Mouse (Mus musculus): ENCODE measurements around the gene Pus10.
"Not testable (repeated sequence)": the region's sequence is repeated elsewhere in the genome, so short reads cannot be mapped to it uniquely, and the experiment has no call there.

Gene Pus10

DNA sequence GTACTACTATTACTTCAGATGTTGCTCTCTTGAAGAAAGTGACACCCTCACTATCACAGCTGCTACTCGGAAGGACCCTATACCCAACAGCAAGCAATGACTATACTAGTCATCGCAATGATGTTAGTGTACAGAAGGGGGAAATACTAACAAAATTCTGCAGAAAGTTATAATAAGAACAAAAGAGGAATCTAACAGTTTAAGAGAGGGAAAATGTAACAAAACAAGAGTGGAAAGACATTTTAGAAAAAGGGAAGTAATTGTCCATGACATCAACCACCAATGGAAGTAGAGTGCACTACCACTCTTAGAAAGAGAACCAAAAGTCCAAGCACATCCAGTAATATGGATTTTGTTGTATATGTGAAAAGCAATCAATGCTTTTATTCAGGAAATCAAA lies 97.2 kb downstream of the Pus10 start:
- no peak for DNase-seq (ENCODE audit: low read depth, low spot score)

DNA sequence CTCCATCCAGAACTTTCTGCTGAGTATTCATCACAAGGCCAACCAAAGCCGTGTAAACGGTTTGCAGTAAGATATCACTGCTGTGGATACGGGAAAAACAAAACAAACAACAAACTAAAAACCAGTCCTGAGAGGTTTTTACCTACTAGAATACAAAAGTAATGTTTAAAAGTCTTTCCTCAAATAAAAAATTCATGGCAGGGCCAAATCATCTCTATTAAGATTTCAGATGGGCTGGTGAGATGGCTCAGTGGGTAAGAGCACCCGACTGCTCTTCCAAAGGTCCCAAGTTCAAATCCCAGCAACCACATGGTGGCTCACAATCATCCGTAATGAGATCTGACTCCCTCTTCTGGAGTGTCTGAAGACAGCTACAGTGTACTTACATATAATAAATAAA lies 101.9 kb downstream of the Pus10 start:
- not testable (repeated sequence) for DNase-seq (ENCODE audit: low read depth, low spot score)

DNA sequence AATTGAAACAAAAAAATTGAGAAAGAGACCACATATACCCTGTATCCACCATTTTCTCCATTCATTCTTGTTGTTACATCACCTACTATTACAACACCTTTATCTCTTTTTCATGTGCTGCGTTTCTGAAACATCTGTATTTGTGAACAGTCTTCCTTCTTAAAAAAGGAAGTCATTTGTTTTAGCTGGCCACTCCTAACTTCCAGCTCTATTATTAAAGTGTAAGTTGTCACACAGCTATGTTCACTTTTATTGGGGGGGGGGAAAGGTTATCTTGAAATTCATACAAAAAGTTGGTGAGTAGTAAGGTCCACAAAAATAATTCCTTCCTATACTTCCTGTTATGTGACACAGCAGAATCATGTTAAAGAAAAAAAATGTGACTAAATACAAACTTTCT lies 102.5 kb downstream of the Pus10 start:
- no peak for DNase-seq (ENCODE audit: low read depth, low spot score)

DNA sequence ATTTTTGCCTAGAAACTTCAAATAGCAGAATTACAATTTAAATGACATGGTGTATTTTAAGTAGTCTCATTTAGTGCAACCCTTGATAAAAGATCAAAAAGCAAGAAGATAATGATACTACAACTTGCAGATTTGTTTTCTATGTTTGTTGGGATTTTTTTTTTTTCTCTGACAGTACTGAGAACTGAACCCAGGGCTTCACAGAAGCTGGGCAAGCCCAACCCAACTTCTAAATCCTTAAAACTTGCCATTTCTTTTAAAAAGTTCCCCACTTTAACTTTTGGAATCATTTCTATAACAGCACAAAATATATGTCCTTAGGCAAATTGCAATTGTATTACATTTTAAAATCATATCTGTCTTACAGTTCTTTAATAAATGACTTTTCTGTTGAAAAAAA lies 103.6 kb downstream of the Pus10 start:
- no peak for DNase-seq (ENCODE audit: low read depth, low spot score)

DNA sequence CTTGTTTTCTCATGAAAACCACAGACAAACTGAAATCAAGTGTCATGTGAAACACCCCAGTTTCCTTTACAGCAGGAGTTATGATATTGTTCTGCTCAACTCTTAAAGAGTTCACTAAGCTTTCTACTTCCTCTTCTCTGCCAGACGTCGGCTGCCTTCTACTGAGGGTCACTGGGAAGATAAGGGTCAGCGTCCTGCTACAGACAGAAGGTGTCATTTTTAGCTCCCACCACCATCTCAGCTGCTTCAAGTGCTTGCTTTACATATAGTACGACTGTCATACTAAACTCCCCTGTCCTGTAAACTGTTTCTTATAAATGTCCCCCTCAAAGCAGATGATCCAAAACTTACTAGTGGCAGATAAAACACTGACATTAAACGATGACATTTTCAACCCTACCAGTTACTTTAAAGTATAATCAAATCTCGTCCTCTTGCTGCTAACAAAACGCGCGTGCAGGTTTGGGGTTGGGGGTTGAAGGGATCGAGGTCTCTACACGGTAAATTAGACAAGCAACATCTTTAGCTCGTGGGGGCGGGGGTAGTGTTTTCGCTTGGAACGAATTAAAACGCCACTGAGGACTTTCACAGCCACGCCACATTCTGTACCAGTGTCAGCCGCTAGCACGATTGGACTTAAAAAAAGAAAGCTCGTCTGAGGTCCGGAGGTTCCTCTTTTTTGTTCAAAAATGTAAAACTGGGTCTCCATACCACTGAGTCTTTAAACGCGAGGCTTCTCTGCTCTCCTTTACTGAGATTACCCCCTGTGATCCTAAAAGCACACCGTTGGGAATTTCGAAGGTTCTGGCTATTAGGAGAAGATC lies 104.4 kb downstream of the Pus10 start:
- peak; percentile 8 for DNase-seq (ENCODE audit: low read depth, low spot score)

DNA sequence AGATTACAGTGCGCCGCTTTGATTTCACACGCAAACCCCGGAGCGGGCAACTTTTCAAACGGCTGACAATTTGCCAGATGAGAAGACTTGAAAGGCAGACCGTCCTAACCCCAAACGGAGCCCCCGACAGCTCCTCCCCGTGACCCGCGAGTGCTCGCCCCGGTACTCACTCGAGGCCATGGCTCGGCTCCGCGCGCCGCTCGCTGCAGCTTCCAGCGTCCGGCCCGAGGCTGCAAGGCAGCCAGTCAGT lies 105.0 kb downstream of the Pus10 start:
- no peak for DNase-seq (ENCODE audit: low read depth, low spot score)

DNA sequence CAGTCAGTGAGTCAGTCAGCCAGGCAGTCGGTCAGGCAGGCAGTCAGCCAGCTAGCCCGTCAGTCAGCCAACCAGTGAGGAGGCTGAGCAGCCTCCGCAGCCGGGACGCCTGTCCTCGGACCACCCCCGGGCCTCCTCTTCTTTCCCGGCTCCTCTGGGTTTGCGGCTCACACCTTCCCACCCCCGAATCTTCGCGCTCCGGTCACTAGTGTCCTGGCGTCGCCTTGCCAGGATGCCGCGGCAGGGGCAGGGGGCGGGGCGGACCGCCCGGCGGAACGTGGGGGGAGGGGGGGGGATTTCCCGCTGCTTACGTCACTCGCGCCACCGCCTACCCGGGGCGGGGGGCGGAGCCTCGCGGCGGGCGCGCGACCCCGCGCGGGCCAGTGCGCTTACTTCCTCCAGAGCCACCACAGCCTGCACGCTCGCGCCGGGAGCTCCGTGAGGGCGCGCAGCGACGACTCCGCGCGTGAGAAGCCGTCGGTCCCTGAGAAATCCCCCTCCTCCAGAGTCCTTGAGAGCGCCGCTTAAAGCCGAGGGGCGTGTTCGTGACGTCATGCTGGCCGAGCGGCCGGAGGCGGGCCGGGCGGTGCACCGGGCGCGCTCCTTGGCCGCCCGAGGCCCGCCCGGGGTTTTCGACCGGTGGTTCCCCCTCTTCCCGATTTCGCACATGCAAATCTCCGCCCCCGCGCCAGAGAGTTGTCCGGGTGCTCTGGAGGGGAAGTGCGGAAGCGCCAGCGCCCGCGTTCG lies 105.5 kb downstream of the Pus10 start, which contains the start of gene Rel:
TSS of gene Rel (minus strand) at position 211 of the 747 bp plus-strand sequence.
- peak; percentile 55 for DNase-seq (ENCODE audit: low read depth, low spot score)

DNA sequence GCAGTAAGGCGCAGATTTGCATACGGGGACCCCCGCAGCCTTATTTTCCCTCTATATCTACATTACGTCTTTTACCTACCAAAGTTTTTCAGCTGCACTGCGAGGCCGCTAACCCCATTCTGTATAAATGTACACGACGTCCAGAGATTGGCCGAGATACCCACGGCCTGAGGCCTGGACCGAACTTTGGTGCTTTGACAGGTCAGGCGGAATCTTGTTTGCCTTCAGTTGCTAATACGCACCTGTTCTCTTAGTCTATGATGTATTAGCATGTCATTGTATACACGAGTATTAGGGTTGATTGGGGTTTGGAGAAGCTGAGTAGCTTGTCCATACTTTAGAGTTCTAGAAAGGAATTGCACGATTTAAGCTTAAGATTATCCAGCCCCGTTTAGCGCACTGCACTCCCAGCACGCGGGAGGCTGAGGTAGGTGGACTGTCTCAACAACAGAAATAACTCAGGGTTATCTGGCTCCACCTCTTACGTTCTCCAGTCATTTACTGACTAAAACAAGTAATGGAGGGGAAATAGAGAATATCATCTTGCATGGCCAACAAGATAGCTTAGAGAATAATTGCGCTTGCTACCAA lies 106.1 kb downstream of the Pus10 start:
- peak; percentile 3 for DNase-seq (ENCODE audit: low read depth, low spot score)

DNA sequence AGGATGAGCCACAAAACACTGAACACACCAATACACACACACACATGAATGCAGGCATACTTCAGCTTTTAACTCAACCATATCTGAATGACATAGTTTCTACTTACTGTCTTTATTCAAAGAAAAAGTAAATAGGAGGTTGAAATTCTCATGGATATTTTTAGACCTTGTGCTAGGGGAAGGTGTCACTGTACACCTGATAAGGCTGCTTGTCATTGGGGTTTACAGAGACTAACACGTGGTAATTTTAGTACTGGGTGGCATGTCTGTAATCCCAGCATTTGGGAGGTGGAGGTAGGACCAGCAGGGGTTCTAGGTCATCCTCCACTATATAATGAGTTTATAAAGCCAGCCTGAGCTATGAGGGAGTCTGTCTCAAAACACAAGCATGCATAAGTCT lies 107.0 kb downstream of the Pus10 start:
- DNase-seq (ENCODE audit: low read depth, low spot score), result no peak

DNA sequence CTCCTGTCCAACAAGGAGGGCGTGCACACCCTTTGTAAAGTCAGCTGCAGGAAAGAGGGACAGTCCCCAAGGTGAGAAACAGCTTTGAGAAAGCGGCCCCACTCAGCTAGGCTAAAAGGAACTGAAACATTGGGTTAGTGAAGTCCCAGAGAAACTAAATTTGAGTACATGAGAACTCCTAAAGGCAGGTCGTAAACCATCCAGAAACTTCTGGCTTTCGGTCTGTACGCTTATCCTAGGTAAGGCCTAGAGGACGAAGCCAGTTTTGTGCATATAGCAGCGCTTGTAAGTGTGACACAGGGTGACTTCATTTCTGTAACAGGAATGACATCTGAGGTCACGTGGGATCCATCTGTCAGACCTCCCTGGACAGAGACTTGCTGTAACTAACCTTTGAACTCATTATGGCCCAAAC lies 113.3 kb downstream of the Pus10 start:
- DNase-seq (ENCODE audit: low read depth, low spot score), result no peak

DNA sequence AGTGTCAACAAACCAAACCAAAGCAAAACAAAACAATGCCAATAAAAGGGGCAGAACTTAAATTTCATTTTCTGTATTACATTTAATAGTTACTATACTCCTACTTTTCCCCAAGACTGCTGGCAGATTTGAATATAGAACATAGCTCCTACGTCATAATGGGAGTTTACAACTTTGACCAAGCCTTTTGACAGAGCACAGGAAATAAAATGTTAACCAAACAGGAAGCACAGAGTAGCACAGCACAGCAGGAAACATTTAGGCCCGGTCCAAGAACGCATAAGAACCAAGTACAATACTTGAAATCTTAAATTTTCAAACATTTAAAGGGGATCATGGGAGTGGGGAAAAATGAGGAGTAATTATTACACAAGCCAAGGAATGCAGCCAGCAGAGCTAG lies 116.6 kb downstream of the Pus10 start:
- DNase-seq (ENCODE audit: low read depth, low spot score), result no peak

Data from telencephalon, adult 2 months (tissue).